Mouse (Mus musculus) liver, embryonic 14.5 days (tissue): Measurements from ENCODE around the gene Cnih3.

Experiments
- CTCF ChIP-seq: IDR thresholded peaks from 2 replicates; pipeline ENCODE4 v1.5.1; 2016; ENCODE audit warnings: antibody characterized with exemption, low read depth, control low read depth
- EP300 ChIP-seq: IDR thresholded peaks from 2 replicates; pipeline ENCODE4 v1.6.1; 2016; ENCODE audit warnings: antibody characterized with exemption, low read depth

DNA sequence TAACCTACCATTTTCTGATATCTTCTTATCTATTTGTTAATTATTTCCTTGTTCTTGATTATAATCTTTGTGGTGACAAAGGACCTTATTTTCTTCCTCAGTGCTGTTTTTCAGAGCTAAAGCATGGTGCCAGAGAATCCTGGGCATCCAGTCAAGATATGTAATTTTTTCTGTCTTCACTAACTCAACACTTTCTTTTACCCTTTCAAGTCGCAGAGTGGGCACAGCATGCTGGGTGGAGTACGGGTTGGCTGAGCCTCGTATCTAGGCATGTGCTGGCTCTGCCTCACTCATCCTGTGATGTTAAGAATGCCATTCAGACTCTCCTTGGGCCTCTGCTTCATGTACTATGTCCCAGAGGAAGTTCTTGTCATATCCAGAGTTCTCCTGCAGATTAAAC is 46.8 kb downstream of the Cnih3 start:
- TF ChIP-seq EP300 (no peak), CTCF (no peak)
